ENCODE assay signal across 16 mouse cellular contexts in genomic region chr11:69077316-69077715, GRCm38 (mm10).
"Had no signal": no experiment of that assay in that cellular context is flagged by ENCODE, and none has a peak within 500 bp of the region (broad histone marks: within the 10 kb centered on the region; RNA-seq: fewer than 3 reads in every experiment).

No protein-coding gene starts in this region.

- DNase-seq: lung, adult 18-20 months; lung, embryonic 14.5 days; lung, postnatal 10 days; lung, postnatal 4 days; midbrain, embryonic 14.5 days; right cerebral cortex, postnatal 14 days; thymus, adult 2 months; thymus, postnatal 36 days had no signal

- H3K4me2 ChIP-seq: lung, embryonic 14.5 days; midbrain, embryonic 12.5 days; neural tube, embryonic 13.5 days; neural tube, embryonic 15.5 days; stomach, embryonic 15.5 days had no signal

- ATAC-seq: midbrain, embryonic 16.5 days had no signal

- H3K27ac ChIP-seq: midbrain, embryonic 10.5 days; midbrain, embryonic 12.5 days; neural tube, embryonic 13.5 days; neural tube, embryonic 15.5 days; stomach, embryonic 15.5 days; stomach, postnatal 0 days had no signal

- H3K9ac ChIP-seq: lung, embryonic 14.5 days; midbrain, embryonic 12.5 days; neural tube, embryonic 13.5 days; neural tube, embryonic 15.5 days; stomach, embryonic 15.5 days had no signal

- H3K27me3 ChIP-seq: midbrain, embryonic 12.5 days; neural tube, embryonic 13.5 days; neural tube, embryonic 15.5 days; stomach, embryonic 15.5 days had no signal

- H3K36me3 ChIP-seq: midbrain, embryonic 10.5 days; midbrain, embryonic 12.5 days; neural tube, embryonic 13.5 days; neural tube, embryonic 15.5 days; stomach, embryonic 15.5 days had no signal

- H3K9me3 ChIP-seq: midbrain, embryonic 10.5 days; midbrain, embryonic 12.5 days; neural tube, embryonic 13.5 days; neural tube, embryonic 15.5 days; stomach, embryonic 15.5 days had no signal

- H3K4me3 ChIP-seq: midbrain, embryonic 10.5 days; midbrain, embryonic 12.5 days; myocyte; neural tube, embryonic 13.5 days; neural tube, embryonic 15.5 days; stomach, embryonic 15.5 days had no signal
